Mouse (Mus musculus) adrenal gland, adult (tissue): ENCODE data around the gene Zfp629.

Experiments
- DNase-seq, 2 experiments: peaks; one replicate each; pipeline ENCODE4 v3.0.0; 2022 to 2023; ENCODE audit warnings: low spot score in 1 of 2; ENCODE audit not compliant: inconsistent age in 2 of 2

Gene Zfp629

DNA sequence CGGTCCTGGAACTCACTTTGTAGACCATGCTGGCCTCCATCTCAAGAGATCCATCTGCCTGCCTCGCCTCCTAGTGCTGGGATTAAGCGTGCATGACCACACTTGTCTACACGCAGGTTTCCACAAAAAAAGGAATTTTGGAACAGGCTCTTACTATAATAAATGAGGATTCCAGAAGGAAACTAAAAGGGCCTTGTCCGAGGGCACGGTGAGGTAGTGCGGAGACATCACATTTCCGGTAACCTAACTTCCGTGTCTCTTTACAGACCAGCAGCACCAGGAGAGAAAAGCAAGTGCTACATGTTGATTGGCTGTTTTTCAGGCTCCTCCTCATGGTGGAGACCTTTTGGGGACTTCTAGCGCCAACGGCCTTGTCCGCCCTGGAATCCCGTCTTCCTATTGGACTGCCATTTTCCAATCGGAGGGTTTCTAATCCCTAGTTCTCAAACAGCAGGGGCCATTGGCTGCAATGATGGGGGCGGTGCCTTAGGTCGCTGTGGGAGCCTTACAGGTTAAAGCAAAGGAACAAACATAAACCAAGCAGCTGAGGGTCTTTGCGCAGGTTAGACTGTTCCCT lies 42.6 kb downstream of the Zfp629 start, which contains the start of gene Phkg2:
Phkg2 (plus strand) TSS at position 446 of the 577 bp plus-strand sequence.
- DNase-seq, result peak; percentile 94 to 98

DNA sequence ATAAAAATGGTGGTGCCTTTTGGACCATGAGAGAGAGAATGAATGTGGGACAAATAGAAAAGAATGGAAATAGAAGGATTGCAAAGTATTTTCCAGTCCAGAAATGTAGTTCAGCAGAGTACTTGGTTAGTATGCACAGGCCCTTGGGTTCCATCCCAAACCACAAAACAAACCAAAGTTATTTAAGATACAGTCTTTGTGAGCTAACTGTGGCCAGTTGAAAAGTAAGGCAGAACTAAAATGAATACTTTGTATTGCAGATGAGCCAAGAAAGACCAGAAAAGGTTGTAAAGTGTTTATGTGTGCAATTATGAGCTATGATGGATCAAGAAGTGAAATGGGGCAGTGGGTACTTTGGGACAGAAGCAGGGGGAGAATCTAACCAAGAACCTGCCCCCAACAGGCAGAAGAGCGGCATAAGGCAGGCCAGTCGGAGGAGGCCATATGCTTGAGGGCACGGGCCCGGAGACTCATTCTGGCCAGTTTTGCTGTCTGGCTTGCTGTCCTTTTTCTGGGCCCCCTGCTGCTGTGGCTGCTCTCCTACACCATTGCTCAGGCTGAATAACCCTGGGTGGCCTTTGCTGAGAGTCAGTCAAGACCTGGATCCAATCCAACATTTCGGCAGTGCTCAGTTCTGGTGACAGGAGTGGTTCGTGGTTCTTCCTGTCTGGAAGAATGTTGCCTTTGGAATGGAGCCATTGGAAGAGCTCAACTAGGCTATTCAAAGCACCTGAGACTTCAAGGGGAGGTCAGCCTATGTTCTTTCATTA lies 51.0 kb downstream of the Zfp629 start:
- peak; percentile 59 to 82 for DNase-seq

DNA sequence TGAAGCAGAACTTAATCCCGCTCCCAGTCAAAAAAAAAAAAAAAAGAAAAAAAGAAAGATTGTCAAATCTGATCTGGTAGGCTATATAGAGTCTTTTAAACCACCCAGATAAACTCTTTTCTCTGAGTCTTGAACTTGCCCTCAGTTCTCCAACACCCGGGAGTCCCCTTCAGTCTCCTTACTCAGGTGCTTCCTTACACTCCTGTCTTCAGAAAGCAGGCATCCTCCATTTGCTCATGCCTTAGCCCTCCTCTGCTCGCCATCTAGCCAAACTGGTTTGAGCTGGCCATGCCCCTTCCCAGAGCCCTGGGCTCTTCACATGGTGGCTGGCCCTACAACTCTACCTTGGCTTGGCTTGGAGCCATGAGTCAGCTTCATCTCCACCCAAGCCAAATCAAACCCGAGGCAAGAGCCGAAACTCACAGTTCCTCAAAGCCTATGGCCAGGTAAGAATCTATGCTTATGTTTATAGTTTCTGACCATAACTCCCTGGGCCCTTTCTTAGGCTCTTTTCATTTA lies 54.2 kb downstream of the Zfp629 start, which contains the start of gene Tmem265:
Tmem265 (plus strand) TSS at position 51 of the 519 bp plus-strand sequence.
- no peak for DNase-seq

DNA sequence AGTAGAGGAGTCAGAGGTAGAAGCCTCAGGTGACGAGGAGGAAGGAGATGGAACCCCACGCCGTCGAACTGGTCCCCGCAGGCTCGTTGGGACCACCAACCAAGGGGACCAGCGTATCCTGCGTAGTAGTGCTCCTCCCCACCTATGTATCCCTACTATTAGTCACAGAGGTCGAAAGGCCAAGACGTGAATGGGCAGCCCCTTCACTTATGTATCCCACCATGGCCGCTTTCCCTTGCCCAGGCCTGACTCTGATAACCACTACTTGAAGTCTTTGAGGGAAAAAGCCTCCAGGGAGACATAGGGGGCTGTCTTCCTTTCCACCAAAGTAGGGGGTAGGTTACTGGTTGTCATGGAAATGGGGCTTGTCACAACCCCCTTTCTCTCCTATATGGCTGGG lies 55.0 kb downstream of the Zfp629 start:
- DNase-seq, result no peak
